Mouse (Mus musculus): ENCODE measurements around the gene Dhx57. TPM values are rescaled to one million over a fixed set of nuclear protein-coding genes. Genes with fewer than 3 reads are reported as not detected.
"Not testable (repeated sequence)": the region's sequence is repeated elsewhere in the genome, so short reads cannot be mapped to it uniquely, and the experiment has no call there.

Gene Dhx57
- polyA plus RNA-seq, 1 experiment from 2014 or later, result 15.6 TPM

DNA sequence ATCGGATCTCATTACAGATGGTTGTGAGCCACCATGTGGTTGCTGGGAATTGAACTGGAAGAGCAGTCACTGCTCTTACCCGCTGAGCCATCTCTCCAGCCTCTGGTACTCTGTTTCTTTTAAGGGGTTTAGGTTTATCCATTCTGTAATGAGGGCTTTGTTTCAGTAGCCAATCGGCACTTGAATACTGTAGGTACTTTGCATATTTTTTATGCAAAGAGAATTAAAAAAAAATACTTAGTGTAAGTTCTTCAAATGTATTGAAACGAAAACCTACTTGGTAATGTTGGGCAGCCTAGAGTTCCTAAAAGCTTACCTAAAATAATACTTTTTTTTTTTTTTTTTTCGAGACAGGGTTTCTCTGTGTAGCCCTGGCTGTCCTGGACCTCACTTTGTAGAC lies 52.8 kb downstream of the Dhx57 start:
- ATAC-seq (ENCODE audit: insufficient read depth, low FRiP score), result no peak
- H3K36me3 ChIP-seq (ENCODE audit: control insufficient read depth, insufficient read depth, low read length), result peaks cover 11% of the 10 kb centered on the region

DNA sequence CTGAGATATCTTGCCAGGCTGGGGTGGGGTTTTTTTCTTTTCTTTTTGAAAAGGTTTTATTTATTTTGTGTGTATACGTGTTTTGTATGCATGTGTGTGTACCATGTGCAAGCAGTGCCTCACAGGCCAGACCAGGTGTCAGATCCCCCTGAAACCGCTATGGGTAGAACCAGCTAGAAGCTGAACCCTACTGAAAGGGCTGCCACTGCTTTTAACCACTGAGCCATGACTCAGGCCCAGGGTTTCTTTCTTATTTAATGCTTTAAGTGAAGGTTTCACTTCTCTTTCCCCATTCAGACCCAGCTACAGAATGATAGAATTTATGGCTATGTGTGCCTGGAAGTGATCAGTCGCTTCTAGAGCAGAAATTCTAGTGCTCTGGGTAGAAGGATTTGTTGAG lies 53.5 kb downstream of the Dhx57 start:
- no peak overlapping the region for H3K4me2 ChIP-seq (ENCODE audit: low read depth, low read length)
- no peak overlapping the region for H3K27ac ChIP-seq (ENCODE audit: low read length)
- WGBS, result 84% methylated on average over 3 of the region's 3 CpGs
- no peaks in the 10 kb centered on the region for H3K27me3 ChIP-seq (ENCODE audit: control insufficient read depth, insufficient read depth, low read length)
- H3K9ac ChIP-seq (ENCODE audit: low read length), result no peak overlapping the region
- no peak for ATAC-seq (ENCODE audit: insufficient read depth, low FRiP score)
- H3K4me1 ChIP-seq (ENCODE audit: control insufficient read depth, insufficient read depth, low read length), result no peaks in the 10 kb centered on the region
- H3K9me3 ChIP-seq (replicated peaks; ENCODE audit: control insufficient read depth, low read length), result no peaks in the 10 kb centered on the region
- H3K4me3 ChIP-seq (replicated peaks; ENCODE audit: low read length), result no peak overlapping the region
- H3K36me3 ChIP-seq (ENCODE audit: control insufficient read depth, insufficient read depth, low read length), result peaks cover 11% of the 10 kb centered on the region

More for the DNA sequence above, 52.8 kb downstream of the Dhx57 start:
- Histone ChIP-seq H3K9me3 (replicated peaks; ENCODE audit: control insufficient read depth, low read length) (no peaks in the 10 kb centered on the region), H3K27me3 (ENCODE audit: control insufficient read depth, insufficient read depth, low read length) (no peaks in the 10 kb centered on the region), H3K4me1 (ENCODE audit: control insufficient read depth, insufficient read depth, low read length) (no peaks in the 10 kb centered on the region), H3K9ac (ENCODE audit: low read length) (no peak overlapping the region), H3K4me2 (ENCODE audit: low read depth, low read length) (no peak overlapping the region), H3K27ac (ENCODE audit: low read length) (no peak overlapping the region), H3K4me3 (replicated peaks; ENCODE audit: low read length) (no peak overlapping the region)
- 93% methylated on average over 5 of the region's 5 CpGs for WGBS

DNA sequence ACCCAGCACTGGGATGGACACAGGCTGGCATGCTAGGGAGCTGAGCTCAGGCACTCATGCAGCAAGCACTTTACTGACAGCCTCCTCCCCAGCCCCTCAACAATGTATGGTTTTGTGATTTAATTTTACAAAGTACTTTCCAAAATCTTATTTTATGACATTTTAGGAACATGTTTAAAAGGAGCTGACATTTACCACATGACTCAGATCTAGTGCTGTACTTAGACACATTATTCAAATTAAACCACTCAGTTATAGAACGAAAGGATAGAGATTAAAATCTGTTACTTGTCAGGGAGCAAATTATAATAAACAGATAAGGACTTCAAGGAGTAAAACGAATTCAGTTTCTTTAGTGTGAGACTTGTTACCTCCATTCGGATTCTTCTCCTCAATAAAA lies 54.8 kb downstream of the Dhx57 start:
- Histone ChIP-seq H3K9ac (ENCODE audit: low read length) (no peak overlapping the region), H3K4me2 (ENCODE audit: low read depth, low read length) (no peak overlapping the region), H3K4me3 (replicated peaks; ENCODE audit: low read length) (no peak overlapping the region), H3K27me3 (ENCODE audit: control insufficient read depth, insufficient read depth, low read length) (no peaks in the 10 kb centered on the region), H3K27ac (ENCODE audit: low read length) (no peak overlapping the region), H3K36me3 (ENCODE audit: control insufficient read depth, insufficient read depth, low read length) (peaks cover 3% of the 10 kb centered on the region; the same call in 1 of the 2 replicates), H3K4me1 (ENCODE audit: control insufficient read depth, insufficient read depth, low read length) (no peaks in the 10 kb centered on the region), H3K9me3 (replicated peaks; ENCODE audit: control insufficient read depth, low read length) (no peaks in the 10 kb centered on the region)
- 72% methylated on average over 3 of the region's 3 CpGs for WGBS
- ATAC-seq (ENCODE audit: insufficient read depth, low FRiP score), result no peak

DNA sequence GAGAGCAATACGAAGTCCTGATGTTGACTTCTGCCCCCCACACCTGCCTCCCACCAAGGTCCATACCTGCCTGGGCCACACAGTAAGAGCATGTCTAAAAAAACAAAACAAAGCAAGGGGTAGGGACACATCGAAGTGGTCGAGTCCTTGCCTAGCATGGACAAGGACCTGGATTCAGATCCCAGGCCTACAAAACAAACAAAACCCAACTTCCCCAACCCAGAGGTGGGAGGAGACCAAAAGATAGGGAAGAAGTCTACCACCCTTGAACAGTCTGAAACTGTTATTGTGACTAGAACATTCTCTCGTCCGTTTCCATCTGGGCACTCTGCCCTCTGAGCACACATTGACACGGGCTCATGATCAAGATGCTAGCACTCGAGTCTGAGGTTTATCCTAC lies 55.9 kb downstream of the Dhx57 start:
- ATAC-seq (ENCODE audit: insufficient read depth, low FRiP score), result no peak
- Histone ChIP-seq H3K4me1 (ENCODE audit: control insufficient read depth, insufficient read depth, low read length) (no peaks in the 10 kb centered on the region), H3K9me3 (replicated peaks; ENCODE audit: control insufficient read depth, low read length) (no peaks in the 10 kb centered on the region), H3K4me2 (ENCODE audit: low read depth, low read length) (no peak overlapping the region), H3K4me3 (replicated peaks; ENCODE audit: low read length) (no peak overlapping the region), H3K27ac (ENCODE audit: low read length) (no peak overlapping the region), H3K36me3 (ENCODE audit: control insufficient read depth, insufficient read depth, low read length) (no peaks in the 10 kb centered on the region), H3K9ac (ENCODE audit: low read length) (no peak overlapping the region), H3K27me3 (ENCODE audit: control insufficient read depth, insufficient read depth, low read length) (no peaks in the 10 kb centered on the region)
- WGBS, result 80% methylated on average over 7 of the region's 7 CpGs

DNA sequence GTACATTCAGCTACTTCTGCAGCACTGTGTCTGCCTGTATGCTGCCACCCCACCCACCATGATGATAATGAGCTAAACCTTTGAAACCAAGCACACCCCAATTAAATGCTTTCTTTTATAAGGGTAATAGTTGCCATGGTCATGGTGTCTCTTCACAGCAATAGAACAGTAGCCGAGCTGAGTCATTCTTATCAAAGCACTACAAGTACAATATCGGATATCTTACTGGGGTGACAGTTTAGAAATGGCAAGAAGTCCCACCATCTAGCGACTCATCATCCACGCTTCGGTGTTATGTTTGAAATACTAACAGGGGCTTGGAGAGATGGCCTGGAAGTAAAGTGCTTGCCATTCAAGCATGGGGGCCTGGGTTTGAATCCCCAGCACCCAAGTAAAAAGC lies 56.4 kb downstream of the Dhx57 start:
- Histone ChIP-seq H3K4me3 (replicated peaks; ENCODE audit: low read length) (no peak overlapping the region), H3K27me3 (ENCODE audit: control insufficient read depth, insufficient read depth, low read length) (no peaks in the 10 kb centered on the region), H3K4me1 (ENCODE audit: control insufficient read depth, insufficient read depth, low read length) (no peaks in the 10 kb centered on the region), H3K4me2 (ENCODE audit: low read depth, low read length) (no peak overlapping the region), H3K9ac (ENCODE audit: low read length) (no peak overlapping the region), H3K27ac (ENCODE audit: low read length) (no peak overlapping the region), H3K36me3 (ENCODE audit: control insufficient read depth, insufficient read depth, low read length) (no peaks in the 10 kb centered on the region), H3K9me3 (replicated peaks; ENCODE audit: control insufficient read depth, low read length) (no peaks in the 10 kb centered on the region)
- WGBS, result 94% methylated on average over 5 of the region's 5 CpGs
- no peak for ATAC-seq (ENCODE audit: insufficient read depth, low FRiP score)

GRCm38 (mm10) chr17:80229396-80229795 lies 60.9 kb downstream of the Dhx57 start:
- no peak overlapping the region for H3K4me3 ChIP-seq (replicated peaks; ENCODE audit: low read length)
- no peaks in the 10 kb centered on the region for H3K4me1 ChIP-seq (ENCODE audit: control insufficient read depth, insufficient read depth, low read length)
- H3K27me3 ChIP-seq (ENCODE audit: control insufficient read depth, insufficient read depth, low read length), result no peaks in the 10 kb centered on the region
- no peak overlapping the region for H3K9ac ChIP-seq (ENCODE audit: low read length)
- no peak overlapping the region for H3K27ac ChIP-seq (ENCODE audit: low read length)
- no peak overlapping the region for H3K4me2 ChIP-seq (ENCODE audit: low read depth, low read length)
- ATAC-seq (ENCODE audit: insufficient read depth, low FRiP score), result no peak
- 76% methylated on average over 2 of the region's 2 CpGs for WGBS
- no peaks in the 10 kb centered on the region for H3K9me3 ChIP-seq (replicated peaks; ENCODE audit: control insufficient read depth, low read length)
- no peaks in the 10 kb centered on the region for H3K36me3 ChIP-seq (ENCODE audit: control insufficient read depth, insufficient read depth, low read length)

DNA sequence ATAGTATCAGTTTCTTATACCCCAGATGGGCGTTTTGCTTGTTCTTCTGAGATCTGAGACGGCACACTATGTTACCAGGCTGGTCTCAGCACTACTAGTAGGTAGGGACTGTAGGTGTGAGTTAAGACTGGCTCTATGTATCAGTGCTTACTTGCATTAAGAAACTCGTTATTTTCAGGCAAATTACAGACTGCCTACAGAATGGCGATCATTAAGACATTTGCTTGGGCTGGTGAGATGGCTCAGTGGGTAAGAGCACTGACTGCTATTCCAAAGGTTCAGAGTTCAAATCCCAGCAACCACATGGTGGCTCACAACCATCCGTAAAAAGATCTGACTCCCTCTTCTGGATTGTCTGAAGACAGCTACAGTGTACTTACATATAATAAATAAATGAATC lies 65.1 kb downstream of the Dhx57 start:
- ATAC-seq (ENCODE audit: insufficient read depth, low FRiP score); H3K36me3 ChIP-seq (ENCODE audit: control insufficient read depth, insufficient read depth, low read length); H3K9me3 ChIP-seq (replicated peaks; ENCODE audit: control insufficient read depth, low read length); H3K4me1 ChIP-seq (ENCODE audit: control insufficient read depth, insufficient read depth, low read length); H3K27me3 ChIP-seq (ENCODE audit: control insufficient read depth, insufficient read depth, low read length): not testable (repeated sequence)
- Histone ChIP-seq H3K9ac (ENCODE audit: low read length) (peak overlapping the region; percentile 81), H3K4me2 (ENCODE audit: low read depth, low read length) (peak overlapping the region; percentile 75), H3K27ac (ENCODE audit: low read length) (peak overlapping the region; percentile 88; the same call in 1 of the 2 replicates), H3K4me3 (replicated peaks; ENCODE audit: low read length) (peak overlapping the region; percentile 65)
- WGBS, result 44% methylated on average over 4 of the region's 5 CpGs

- Histone ChIP-seq H3K9me3 (replicated peaks; ENCODE audit: control insufficient read depth, low read length) (no peaks in the 10 kb centered on the region), H3K4me2 (ENCODE audit: low read depth, low read length) (peak within 1 kb of the TSS; percentile 75), H3K4me1 (ENCODE audit: control insufficient read depth, insufficient read depth, low read length) (no peaks in the 10 kb centered on the region), H3K4me3 (replicated peaks; ENCODE audit: low read length) (peak within 1 kb of the TSS; percentile 65), H3K36me3 (ENCODE audit: control insufficient read depth, insufficient read depth, low read length) (no peaks in the 10 kb centered on the region), H3K9ac (ENCODE audit: low read length) (peak within 1 kb of the TSS; percentile 81), H3K27ac (ENCODE audit: low read length) (peak within 1 kb of the TSS; percentile 88), H3K27me3 (ENCODE audit: control insufficient read depth, insufficient read depth, low read length) (no peaks in the 10 kb centered on the region)
- WGBS, result under 1% methylated on average over 33 of the region's 33 CpGs
- ATAC-seq (ENCODE audit: insufficient read depth, low FRiP score), result peak; percentile 97
Observed at GRCm38 (mm10) chr17:80224326-80225116, 65.8 kb downstream of the Dhx57 start, which contains the start of gene Gemin6. Gene Gemin6 (plus strand): TSS chr17:80224441.

DNA sequence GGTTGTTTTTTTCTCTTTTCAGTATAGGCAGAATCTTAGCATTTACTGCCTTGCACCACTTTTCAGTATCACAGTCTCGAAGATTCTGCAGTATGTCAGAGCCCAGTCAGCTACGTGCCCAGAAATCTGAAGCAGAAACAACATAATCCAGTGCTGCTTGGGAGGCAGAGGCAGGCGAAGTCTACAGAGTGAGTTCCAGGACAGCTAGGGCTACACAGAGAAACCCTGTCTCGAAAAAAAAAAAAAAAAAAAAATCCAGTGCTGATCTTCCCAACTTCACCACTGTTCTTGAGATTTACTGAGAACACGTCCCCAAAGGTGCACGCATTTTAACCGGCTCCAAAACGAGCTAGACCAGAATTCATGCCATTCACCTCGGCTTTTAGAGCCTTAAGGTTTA lies 66.4 kb downstream of the Dhx57 start:
- WGBS, result 8% methylated on average over 9 of the region's 9 CpGs
- H3K4me1 ChIP-seq (ENCODE audit: control insufficient read depth, insufficient read depth, low read length), result no peaks in the 10 kb centered on the region
- peak; percentile 11; the same call in 1 of the 2 replicates for ATAC-seq (ENCODE audit: insufficient read depth, low FRiP score)

More for the DNA sequence above, 66.4 kb downstream of the Dhx57 start:
- Histone ChIP-seq H3K27ac (ENCODE audit: low read length) (peak overlapping the region; percentile 88), H3K9ac (ENCODE audit: low read length) (peak overlapping the region; percentile 81), H3K9me3 (replicated peaks; ENCODE audit: control insufficient read depth, low read length) (no peaks in the 10 kb centered on the region), H3K36me3 (ENCODE audit: control insufficient read depth, insufficient read depth, low read length) (no peaks in the 10 kb centered on the region), H3K27me3 (ENCODE audit: control insufficient read depth, insufficient read depth, low read length) (no peaks in the 10 kb centered on the region), H3K4me2 (ENCODE audit: low read depth, low read length) (peak overlapping the region; percentile 75), H3K4me3 (replicated peaks; ENCODE audit: low read length) (peak overlapping the region; percentile 65)
